Mouse (Mus musculus): ENCODE measurements around the gene Ptpn6. TPM values are rescaled to one million over a fixed set of nuclear protein-coding genes. Genes with fewer than 3 reads are reported as not detected.

Gene Ptpn6
- total RNA-seq (2014; rRNA removed) (2.2 and 2.9 TPM in 2 replicates), polyA plus RNA-seq (2015; fragmentation: Nextera tagmentation; extraction: Ambion mirVana) (3.6 and 3.8 TPM in 2 replicates)

DNA sequence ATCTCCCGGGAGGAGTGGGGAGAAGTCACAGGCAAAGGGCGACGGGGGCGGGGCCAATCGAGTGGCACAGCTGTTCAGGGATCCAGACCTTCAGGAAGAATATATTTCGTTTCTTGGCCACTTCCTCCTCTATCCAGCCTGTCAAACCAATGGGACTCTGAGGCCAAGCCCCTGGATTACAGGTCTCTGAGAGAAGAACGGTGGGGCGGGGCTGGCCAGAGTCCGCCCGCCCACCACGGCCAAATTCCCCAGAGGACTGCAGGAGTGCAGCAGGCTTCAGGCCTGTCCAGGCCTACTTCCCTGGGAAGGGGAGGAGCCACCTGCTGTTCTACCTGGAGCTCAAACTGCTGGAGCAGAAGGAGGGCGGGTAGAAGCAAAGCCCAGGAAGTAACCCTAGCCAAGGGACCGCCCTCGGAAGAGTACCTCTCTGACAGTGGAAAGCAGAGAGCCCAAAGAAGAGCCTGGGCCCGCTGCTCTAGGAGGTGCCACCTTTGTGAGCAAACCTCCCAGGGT, at the start of gene Ptpn6:
TSS of gene Ptpn6 (minus strand) at position 204 of the 513 bp plus-strand sequence.
- ATAC-seq (no peak), DNase-seq (no peak)
- Histone ChIP-seq H3K4me2 (ENCODE audit: low read depth) (peak within 1 kb of the TSS; percentile 83; the same call in 1 of the 2 replicates), H3K9ac (0 out of 2 replicates have a peak within 1 kb of the TSS, but pooled peaks have one; percentile 97), H3K9me3 (ENCODE audit: low read length) (no peaks in the 10 kb centered on the region), H3K4me1 (ENCODE audit: insufficient read depth) (peaks cover 6% of the 10 kb centered on the region; the same call in 1 of the 2 replicates), H3K27me3 (ENCODE audit: insufficient read depth, low read length) (no peaks in the 10 kb centered on the region), H3K36me3 (ENCODE audit: insufficient read depth) (peaks cover 14% of the 10 kb centered on the region), H3K4me3 (ENCODE audit: low read depth, low read length) (no peak within 1 kb of the TSS), H3K27ac (ENCODE audit: low read depth, low read length) (no peak within 1 kb of the TSS)
- WGBS, result 28% methylated on average over 15 of the region's 15 CpGs
- no peak for TF ChIP-seq CTCF (IDR thresholded peaks at IDR 0.05; ENCODE audit: low read depth)

- Histone ChIP-seq H3K27ac (ENCODE audit: low read depth, low read length) (no peak overlapping the region), H3K4me3 (ENCODE audit: low read depth, low read length) (no peak overlapping the region), H3K36me3 (ENCODE audit: insufficient read depth) (no peaks in the 10 kb centered on the region), H3K27me3 (ENCODE audit: insufficient read depth, low read length) (no peaks in the 10 kb centered on the region), H3K4me2 (ENCODE audit: low read depth) (no peak overlapping the region), H3K9ac (no peak overlapping the region), H3K4me1 (ENCODE audit: insufficient read depth) (no peaks in the 10 kb centered on the region), H3K9me3 (ENCODE audit: low read length) (no peaks in the 10 kb centered on the region)
- 80% methylated on average over 10 of the region's 10 CpGs for WGBS
- ATAC-seq (no peak), DNase-seq (no peak)
- TF ChIP-seq CTCF (IDR thresholded peaks at IDR 0.05; ENCODE audit: low read depth), result no peak
Measured at GRCm38 (mm10) chr6:124787722-124788121, 49.2 kb upstream of the Ptpn6 start.

DNA sequence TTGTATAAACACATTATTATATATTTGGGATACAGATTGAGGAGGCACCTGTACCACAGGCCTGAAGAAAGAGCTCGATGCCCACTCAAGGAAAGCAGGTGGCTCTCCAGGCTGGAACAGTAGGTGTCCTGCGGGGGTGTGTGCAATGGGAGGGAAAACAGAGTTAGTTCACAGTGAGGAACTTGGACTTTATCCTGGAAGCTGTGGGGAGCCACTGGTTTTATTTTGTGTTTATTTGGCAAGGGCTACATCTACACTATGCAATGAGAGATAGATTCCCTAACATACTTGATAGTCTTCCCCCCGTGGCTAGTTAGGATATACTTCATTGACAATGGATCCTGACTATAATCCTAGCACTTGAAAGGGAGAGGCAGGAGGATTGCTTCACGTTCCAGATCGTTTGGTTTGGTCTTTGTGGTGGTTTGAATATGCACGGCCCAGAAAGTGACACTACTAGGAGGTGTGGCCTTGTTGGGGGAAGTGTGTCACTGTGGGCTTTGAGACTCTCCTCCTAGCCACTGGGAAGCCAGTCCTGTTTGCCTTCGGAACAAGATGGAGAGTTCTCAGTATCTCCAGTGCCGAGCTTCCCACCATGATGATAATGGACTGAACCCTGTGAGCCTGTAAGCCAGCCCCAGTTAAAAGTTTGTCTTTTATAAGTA, 48.4 kb upstream of the Ptpn6 start:
- WGBS, result 45% methylated on average over 8 of the region's 8 CpGs
- Histone ChIP-seq H3K4me2 (ENCODE audit: low read depth) (no peak overlapping the region), H3K4me3 (ENCODE audit: low read depth, low read length) (no peak overlapping the region), H3K4me1 (ENCODE audit: insufficient read depth) (no peaks in the 10 kb centered on the region), H3K27ac (ENCODE audit: low read depth, low read length) (no peak overlapping the region), H3K27me3 (ENCODE audit: insufficient read depth, low read length) (no peaks in the 10 kb centered on the region), H3K9ac (no peak overlapping the region), H3K9me3 (ENCODE audit: low read length) (no peaks in the 10 kb centered on the region), H3K36me3 (ENCODE audit: insufficient read depth) (no peaks in the 10 kb centered on the region)
- TF ChIP-seq CTCF (IDR thresholded peaks at IDR 0.05; ENCODE audit: low read depth), result no peak
- no peak for ATAC-seq
- DNase-seq, result no peak

GRCm38 (mm10) chr6:124782436-124782835, 43.9 kb upstream of the Ptpn6 start:
- no peak overlapping the region for H3K27ac ChIP-seq (ENCODE audit: low read depth, low read length)
- no peak overlapping the region for H3K9ac ChIP-seq
- no peaks in the 10 kb centered on the region for H3K9me3 ChIP-seq (ENCODE audit: low read length)
- no peak overlapping the region for H3K4me3 ChIP-seq (ENCODE audit: low read depth, low read length)
- 0 out of 2 replicates have a peak, but pooled peaks have one; percentile 12 for ATAC-seq
- H3K4me2 ChIP-seq (ENCODE audit: low read depth), result no peak overlapping the region
- H3K36me3 ChIP-seq (ENCODE audit: insufficient read depth), result no peaks in the 10 kb centered on the region
- peaks cover 2% of the 10 kb centered on the region; the same call in 1 of the 2 replicates for H3K4me1 ChIP-seq (ENCODE audit: insufficient read depth)
- no peak for DNase-seq
- 32% methylated on average over 6 of the region's 6 CpGs for WGBS
- no peak for TF ChIP-seq CTCF (IDR thresholded peaks at IDR 0.05; ENCODE audit: low read depth)
- H3K27me3 ChIP-seq (ENCODE audit: insufficient read depth, low read length), result no peaks in the 10 kb centered on the region

- no peak overlapping the region for H3K27ac ChIP-seq (ENCODE audit: low read depth, low read length)
- H3K27me3 ChIP-seq (ENCODE audit: insufficient read depth, low read length), result no peaks in the 10 kb centered on the region
- no peak overlapping the region for H3K4me3 ChIP-seq (ENCODE audit: low read depth, low read length)
- no peak for ATAC-seq
- peaks cover 2% of the 10 kb centered on the region; the same call in 1 of the 2 replicates for H3K4me1 ChIP-seq (ENCODE audit: insufficient read depth)
- H3K4me2 ChIP-seq (ENCODE audit: low read depth), result no peak overlapping the region
- H3K36me3 ChIP-seq (ENCODE audit: insufficient read depth), result no peaks in the 10 kb centered on the region
- WGBS, result 73% methylated on average over 7 of the region's 7 CpGs
- no peak for TF ChIP-seq CTCF (IDR thresholded peaks at IDR 0.05; ENCODE audit: low read depth)
- no peak for DNase-seq
- no peaks in the 10 kb centered on the region for H3K9me3 ChIP-seq (ENCODE audit: low read length)
- no peak overlapping the region for H3K9ac ChIP-seq
Measured at GRCm38 (mm10) chr6:124780917-124781316, 42.4 kb upstream of the Ptpn6 start.

DNA sequence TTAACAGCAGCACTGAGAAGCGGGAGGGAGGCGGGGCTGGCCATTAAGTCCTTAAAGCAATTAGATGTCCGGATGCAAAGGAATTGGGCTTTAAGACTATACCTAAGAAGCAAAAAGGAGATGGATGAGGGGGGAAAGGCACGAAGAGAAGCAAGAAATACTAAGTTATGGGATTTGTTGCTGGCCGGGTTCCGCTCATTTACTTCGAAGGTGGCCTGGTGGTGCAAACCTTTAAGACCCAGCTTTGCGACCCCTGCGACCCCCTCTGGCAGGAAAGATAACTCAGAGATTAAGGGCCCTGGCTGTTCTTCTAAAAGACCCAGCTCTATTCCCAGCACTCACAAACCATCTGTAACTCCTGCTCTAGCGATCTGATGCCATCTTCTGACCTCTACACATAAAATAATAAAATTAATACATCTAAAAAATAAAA, 41.5 kb upstream of the Ptpn6 start:
- Histone ChIP-seq H3K9ac (peak overlapping the region; percentile 26; the same call in 1 of the 2 replicates), H3K27me3 (ENCODE audit: insufficient read depth, low read length) (no peaks in the 10 kb centered on the region), H3K27ac (ENCODE audit: low read depth, low read length) (no peak overlapping the region), H3K36me3 (ENCODE audit: insufficient read depth) (no peaks in the 10 kb centered on the region), H3K4me3 (ENCODE audit: low read depth, low read length) (peak overlapping the region; percentile 28), H3K9me3 (ENCODE audit: low read length) (no peaks in the 10 kb centered on the region), H3K4me2 (ENCODE audit: low read depth) (peak overlapping the region; percentile 44), H3K4me1 (ENCODE audit: insufficient read depth) (peaks cover 2% of the 10 kb centered on the region; the same call in 1 of the 2 replicates)
- no peak for DNase-seq
- 4% methylated on average over 10 of the region's 10 CpGs for WGBS
- peak; percentile 19; the same call in 1 of the 2 replicates for TF ChIP-seq CTCF (IDR thresholded peaks at IDR 0.05; ENCODE audit: low read depth)
- ATAC-seq, result no peak
